Mouse (Mus musculus) neural tube, embryonic 11.5 days (tissue): Measurements from ENCODE around the gene Gtdc1. TPM values are rescaled to one million over a fixed set of nuclear protein-coding genes. Genes with fewer than 3 reads are reported as not detected.

Experiments used
- ATAC-seq: fragments of 200-750 bp; cut with Nextera tagmentation; 2 replicates; pipeline ENCODE4 v1.8.0; 2017; ENCODE audit warnings: moderate number of reproducible peaks, mild to moderate bottlenecking, moderate TSS enrichment, moderate library complexity; ENCODE audit not compliant: insufficient read depth, low FRiP score, low TSS enrichment
- DNase-seq: peaks from one replicate; pipeline ENCODE4 v3.0.0-alpha.2; 2015; ENCODE audit warnings: low spot score
- H3K27ac ChIP-seq: fragments of 300-500 bp; sonication (generic); 2 replicates; pipeline ENCODE4 v1.5.1; 2014; ENCODE audit warnings: low read depth, mild to moderate bottlenecking, low read length
- H3K27me3 ChIP-seq: fragments of 300-500 bp; sonication (generic); 2 replicates; pipeline ENCODE4 v1.6.1; 2014; ENCODE audit warnings: mild to moderate bottlenecking, low read length, mixed read lengths; ENCODE audit not compliant: control insufficient read depth, insufficient read depth
- H3K36me3 ChIP-seq: fragments of 300-500 bp; sonication (generic); 2 replicates; pipeline ENCODE4 v1.6.1; 2014; ENCODE audit warnings: mild to moderate bottlenecking, low read length, moderate library complexity, mixed read lengths; ENCODE audit not compliant: control insufficient read depth, insufficient read depth
- H3K4me1 ChIP-seq: fragments of 300-500 bp; sonication (generic); 2 replicates; pipeline ENCODE4 v1.6.1; 2014; ENCODE audit warnings: low read length, mixed read lengths; ENCODE audit not compliant: control insufficient read depth, insufficient read depth
- H3K4me2 ChIP-seq: fragments of 300-500 bp; sonication (generic); 2 replicates; pipeline ENCODE4 v1.6.1; 2014; ENCODE audit warnings: low read depth, mild to moderate bottlenecking, moderate library complexity
- H3K4me3 ChIP-seq: fragments of 300-500 bp; sonication (generic); 2 replicates; pipeline ENCODE4 v1.5.1; 2014; ENCODE audit warnings: low read depth, low read length
- H3K9ac ChIP-seq: fragments of 300-500 bp; sonication (generic); 2 replicates; pipeline ENCODE4 v1.6.1; 2014; ENCODE audit warnings: mild to moderate bottlenecking, low read length
- H3K9me3 ChIP-seq: fragments of 300-500 bp; sonication (generic); 2 replicates; pipeline ENCODE4 v1.6.1; 2016; ENCODE audit warnings: low read length; ENCODE audit not compliant: control insufficient read depth
- WGBS: fragments of 180-500 bp; shearing (Covaris S2); extraction: QIAGEN DNeasy Blood & Tissue Kit; methylation state at CpG from one replicate; pipeline ENCODE4 v1.1.7; 2014; 5-methylcytosine and 5-hydroxymethylcytosine counted together
- polyA plus RNA-seq: library from polyadenylated mRNA; unstranded; fragments of >200 nt; fragmentation: Nextera tagmentation; extraction: Ambion mirVana; gene quantifications from 2 replicates; pipeline ENCODE4 v1.2.1, GENCODE M21; 2014

Gene Gtdc1
- polyA plus RNA-seq, 1 experiment from 2014 or later: 9.5 TPM

- no peak for DNase-seq
- no peak overlapping the region for H3K4me2 ChIP-seq
- H3K9ac ChIP-seq: no peak overlapping the region
- no peaks in the 10 kb centered on the region for H3K27me3 ChIP-seq
- no peak overlapping the region for H3K4me3 ChIP-seq
- WGBS: 90% methylated on average over 5 of the region's 5 CpGs
- no peak for ATAC-seq
- no peaks in the 10 kb centered on the region for H3K9me3 ChIP-seq
- no peak overlapping the region for H3K27ac ChIP-seq
- no peaks in the 10 kb centered on the region for H3K36me3 ChIP-seq
- no peaks in the 10 kb centered on the region for H3K4me1 ChIP-seq
Measured at GRCm38 (mm10) chr2:44791134-44791533, 136.3 kb downstream of the Gtdc1 start.

GRCm38 (mm10) chr2:44782746-44783145 is 144.7 kb downstream of the Gtdc1 start:
- WGBS: 89% methylated on average over 4 of the region's 4 CpGs
- no peaks in the 10 kb centered on the region for H3K36me3 ChIP-seq

GRCm38 (mm10) chr2:44780961-44781360 is 146.5 kb downstream of the Gtdc1 start:
- DNase-seq (no peak), ATAC-seq (no peak)
- Histone ChIP-seq H3K27me3 (no peaks in the 10 kb centered on the region), H3K9ac (no peak overlapping the region), H3K27ac (no peak overlapping the region), H3K9me3 (no peaks in the 10 kb centered on the region), H3K4me3 (no peak overlapping the region), H3K4me1 (no peaks in the 10 kb centered on the region), H3K36me3 (no peaks in the 10 kb centered on the region), H3K4me2 (no peak overlapping the region)
- WGBS: 93% methylated on average over 2 of the region's 2 CpGs

More at GRCm38 (mm10) chr2:44782746-44783145, 144.7 kb downstream of the Gtdc1 start:
- no peak overlapping the region for H3K9ac ChIP-seq
- no peak overlapping the region for H3K27ac ChIP-seq
- DNase-seq (no peak), ATAC-seq (no peak)
- H3K4me1 ChIP-seq: no peaks in the 10 kb centered on the region
- no peak overlapping the region for H3K4me2 ChIP-seq
- no peak overlapping the region for H3K4me3 ChIP-seq
- no peaks in the 10 kb centered on the region for H3K27me3 ChIP-seq
- H3K9me3 ChIP-seq: no peaks in the 10 kb centered on the region

GRCm38 (mm10) chr2:44763898-44764297 is 163.6 kb downstream of the Gtdc1 start:
- Histone ChIP-seq H3K27ac (no peak overlapping the region), H3K9ac (no peak overlapping the region), H3K4me3 (no peak overlapping the region), H3K4me2 (no peak overlapping the region), H3K36me3 (no peaks in the 10 kb centered on the region), H3K9me3 (no peaks in the 10 kb centered on the region), H3K4me1 (no peaks in the 10 kb centered on the region), H3K27me3 (no peaks in the 10 kb centered on the region)
- DNase-seq (no peak), ATAC-seq (no peak)
- 70% methylated on average over 1 of the region's 1 CpGs for WGBS

- H3K36me3 ChIP-seq: no peaks in the 10 kb centered on the region
- ATAC-seq (no peak), DNase-seq (no peak)
- 94% methylated on average over 1 of the region's 1 CpGs for WGBS
- no peaks in the 10 kb centered on the region for H3K27me3 ChIP-seq
- H3K4me2 ChIP-seq: no peak overlapping the region
- H3K27ac ChIP-seq: no peak overlapping the region
- no peaks in the 10 kb centered on the region for H3K9me3 ChIP-seq
- no peak overlapping the region for H3K9ac ChIP-seq
- H3K4me3 ChIP-seq: no peak overlapping the region
- H3K4me1 ChIP-seq: no peaks in the 10 kb centered on the region
Measured at GRCm38 (mm10) chr2:44736618-44737017, 190.8 kb downstream of the Gtdc1 start.

GRCm38 (mm10) chr2:44721461-44721860 is 206.0 kb downstream of the Gtdc1 start:
- no peaks in the 10 kb centered on the region for H3K27me3 ChIP-seq

GRCm38 (mm10) chr2:44705883-44706615 is 221.4 kb downstream of the Gtdc1 start:
- no peak for ATAC-seq
- Histone ChIP-seq H3K4me1 (no peaks in the 10 kb centered on the region), H3K9ac (no peak overlapping the region), H3K9me3 (no peaks in the 10 kb centered on the region), H3K27ac (no peak overlapping the region), H3K36me3 (no peaks in the 10 kb centered on the region), H3K4me3 (no peak overlapping the region), H3K4me2 (no peak overlapping the region), H3K27me3 (no peaks in the 10 kb centered on the region)
- WGBS: 82% methylated on average over 4 of the region's 4 CpGs
- DNase-seq: no peak

More at GRCm38 (mm10) chr2:44721461-44721860, 206.0 kb downstream of the Gtdc1 start:
- Histone ChIP-seq H3K9me3 (no peaks in the 10 kb centered on the region), H3K27ac (no peak overlapping the region), H3K9ac (no peak overlapping the region), H3K4me2 (no peak overlapping the region), H3K4me1 (no peaks in the 10 kb centered on the region), H3K36me3 (no peaks in the 10 kb centered on the region), H3K4me3 (no peak overlapping the region)
- DNase-seq (no peak), ATAC-seq (no peak)

- no peaks in the 10 kb centered on the region for H3K9me3 ChIP-seq
- H3K9ac ChIP-seq: no peak overlapping the region
- H3K4me3 ChIP-seq: no peak overlapping the region
- H3K36me3 ChIP-seq: no peaks in the 10 kb centered on the region
- ATAC-seq (no peak), DNase-seq (no peak)
- H3K27me3 ChIP-seq: no peaks in the 10 kb centered on the region
- H3K4me2 ChIP-seq: no peak overlapping the region
- no peaks in the 10 kb centered on the region for H3K4me1 ChIP-seq
- 74% methylated on average over 4 of the region's 4 CpGs for WGBS
- no peak overlapping the region for H3K27ac ChIP-seq
Measured at GRCm38 (mm10) chr2:44700276-44700675, 227.2 kb downstream of the Gtdc1 start.

- Histone ChIP-seq H3K9ac (no peak overlapping the region), H3K27ac (no peak overlapping the region), H3K9me3 (no peaks in the 10 kb centered on the region), H3K4me1 (no peaks in the 10 kb centered on the region), H3K36me3 (no peaks in the 10 kb centered on the region), H3K4me2 (no peak overlapping the region), H3K4me3 (no peak overlapping the region), H3K27me3 (no peaks in the 10 kb centered on the region)
- no peak for DNase-seq
- 63% methylated on average over 3 of the region's 3 CpGs for WGBS
- no peak for ATAC-seq
Measured at GRCm38 (mm10) chr2:44696441-44696840, 231.0 kb downstream of the Gtdc1 start.
